Mouse (Mus musculus): ENCODE measurements around the gene Rimkla. TPM values are rescaled to one million over a fixed set of nuclear protein-coding genes. Genes with fewer than 3 reads are reported as not detected.

Rimkla gene
- polyA plus RNA-seq, 1 experiment from 2014 or later, result 29.0 TPM

DNA sequence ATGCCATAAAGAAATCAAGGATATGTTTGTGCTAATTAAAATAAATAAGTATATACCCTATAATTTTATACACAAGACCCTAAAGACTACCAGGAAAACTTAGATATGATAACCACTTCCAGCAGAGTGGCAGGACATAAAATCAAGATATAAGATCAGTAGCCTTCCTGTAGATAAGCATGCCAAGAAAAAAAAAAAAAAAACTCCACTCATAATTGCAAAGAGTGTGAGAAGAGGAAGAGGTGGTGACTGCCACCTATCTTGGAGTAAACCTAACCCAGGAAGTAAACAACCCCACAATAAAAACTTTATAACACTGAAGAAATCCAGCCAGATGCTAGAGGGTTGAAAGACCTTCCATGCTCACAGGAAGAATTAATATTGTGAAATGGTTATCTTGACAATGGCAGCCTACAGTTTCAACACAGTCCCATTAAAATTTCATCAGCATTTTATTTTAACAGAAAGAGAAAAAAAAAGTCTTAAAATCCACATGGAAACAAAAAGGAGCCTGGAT lies 34.0 kb upstream of the Rimkla start:
- H3K27me3 ChIP-seq (ENCODE audit: control insufficient read depth, insufficient read depth, low read depth, low read length), result no peaks in the 10 kb centered on the region
- no peak overlapping the region for H3K4me3 ChIP-seq (ENCODE audit: low read depth, low read length)
- H3K4me2 ChIP-seq (ENCODE audit: low read length), result no peak overlapping the region
- no peak overlapping the region for H3K9ac ChIP-seq (ENCODE audit: low read depth, low read length)
- H3K4me1 ChIP-seq (ENCODE audit: control insufficient read depth, insufficient read depth, low read length), result peaks cover 7% of the 10 kb centered on the region; the same call in 1 of the 2 replicates
- H3K36me3 ChIP-seq (ENCODE audit: control insufficient read depth, insufficient read depth, low read length), result no peaks in the 10 kb centered on the region
- no peak for ATAC-seq
- no peak overlapping the region for H3K27ac ChIP-seq (ENCODE audit: low read length)
- no peaks in the 10 kb centered on the region for H3K9me3 ChIP-seq (replicated peaks; ENCODE audit: control insufficient read depth, low read length, poor library complexity, severe bottlenecking)

- no peak for ATAC-seq
- Histone ChIP-seq H3K4me3 (ENCODE audit: low read depth, low read length) (no peak overlapping the region), H3K9ac (ENCODE audit: low read depth, low read length) (no peak overlapping the region), H3K4me2 (ENCODE audit: low read length) (peak overlapping the region; percentile 19; the same call in 1 of the 2 replicates), H3K4me1 (ENCODE audit: control insufficient read depth, insufficient read depth, low read length) (peaks cover 7% of the 10 kb centered on the region; the same call in 1 of the 2 replicates), H3K9me3 (replicated peaks; ENCODE audit: control insufficient read depth, low read length, poor library complexity, severe bottlenecking) (no peaks in the 10 kb centered on the region), H3K27me3 (ENCODE audit: control insufficient read depth, insufficient read depth, low read depth, low read length) (no peaks in the 10 kb centered on the region), H3K36me3 (ENCODE audit: control insufficient read depth, insufficient read depth, low read length) (no peaks in the 10 kb centered on the region), H3K27ac (ENCODE audit: low read length) (peak overlapping the region; percentile 88)
- 86% methylated on average over 2 of the region's 2 CpGs for WGBS
Observed at GRCm38 (mm10) chr4:119524466-119524865, 32.0 kb upstream of the Rimkla start.

- Histone ChIP-seq H3K27ac (ENCODE audit: low read length) (peak overlapping the region; percentile 88), H3K4me3 (ENCODE audit: low read depth, low read length) (no peak overlapping the region), H3K9ac (ENCODE audit: low read depth, low read length) (no peak overlapping the region), H3K9me3 (replicated peaks; ENCODE audit: control insufficient read depth, low read length, poor library complexity, severe bottlenecking) (no peaks in the 10 kb centered on the region), H3K4me1 (ENCODE audit: control insufficient read depth, insufficient read depth, low read length) (peaks cover 7% of the 10 kb centered on the region; the same call in 1 of the 2 replicates), H3K27me3 (ENCODE audit: control insufficient read depth, insufficient read depth, low read depth, low read length) (no peaks in the 10 kb centered on the region), H3K4me2 (ENCODE audit: low read length) (peak overlapping the region; percentile 29), H3K36me3 (ENCODE audit: control insufficient read depth, insufficient read depth, low read length) (no peaks in the 10 kb centered on the region)
- WGBS, result 74% methylated on average over 1 of the region's 1 CpGs
- peak; percentile 83 for ATAC-seq
Observed at GRCm38 (mm10) chr4:119524010-119524409, 31.6 kb upstream of the Rimkla start.

- Histone ChIP-seq H3K27ac (ENCODE audit: low read length) (peak overlapping the region; percentile 78), H3K9me3 (replicated peaks; ENCODE audit: control insufficient read depth, low read length, poor library complexity, severe bottlenecking) (no peaks in the 10 kb centered on the region), H3K9ac (ENCODE audit: low read depth, low read length) (no peak overlapping the region), H3K36me3 (ENCODE audit: control insufficient read depth, insufficient read depth, low read length) (no peaks in the 10 kb centered on the region), H3K27me3 (ENCODE audit: control insufficient read depth, insufficient read depth, low read depth, low read length) (no peaks in the 10 kb centered on the region), H3K4me1 (ENCODE audit: control insufficient read depth, insufficient read depth, low read length) (peaks cover 7% of the 10 kb centered on the region; the same call in 1 of the 2 replicates), H3K4me2 (ENCODE audit: low read length) (peak overlapping the region; percentile 29), H3K4me3 (ENCODE audit: low read depth, low read length) (no peak overlapping the region)
- 42% methylated on average over 4 of the region's 4 CpGs for WGBS
- ATAC-seq, result peak; percentile 88
Observed at GRCm38 (mm10) chr4:119523575-119523974, 31.1 kb upstream of the Rimkla start.

DNA sequence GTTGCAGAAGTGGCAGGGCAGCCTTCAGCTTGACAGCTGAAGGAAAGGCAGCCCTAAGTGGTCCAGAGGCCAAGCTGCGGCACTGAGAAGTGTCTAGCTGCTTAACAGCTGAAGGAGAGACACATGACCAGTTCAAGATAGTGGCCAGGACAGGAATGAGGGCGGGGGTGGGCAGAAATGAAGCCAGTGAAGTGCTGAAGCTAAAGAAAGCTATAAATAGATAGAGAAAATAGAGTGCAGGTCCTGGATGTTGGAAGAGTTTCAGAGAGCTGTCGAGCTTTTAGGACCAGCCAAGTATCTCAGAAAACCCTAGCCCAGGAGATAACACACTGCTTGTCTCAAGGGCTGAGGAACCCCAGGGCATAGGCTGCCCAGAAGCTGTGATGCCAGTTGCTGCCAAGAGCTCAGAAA lies 20.3 kb upstream of the Rimkla start:
- ATAC-seq, result no peak
- H3K9ac ChIP-seq (ENCODE audit: low read depth, low read length), result no peak overlapping the region
- no peak overlapping the region for H3K4me3 ChIP-seq (ENCODE audit: low read depth, low read length)
- H3K4me1 ChIP-seq (ENCODE audit: control insufficient read depth, insufficient read depth, low read length), result no peaks in the 10 kb centered on the region
- 63% methylated on average over 3 of the region's 3 CpGs for WGBS
- H3K27me3 ChIP-seq (ENCODE audit: control insufficient read depth, insufficient read depth, low read depth, low read length), result no peaks in the 10 kb centered on the region
- no peak overlapping the region for H3K4me2 ChIP-seq (ENCODE audit: low read length)
- no peaks in the 10 kb centered on the region for H3K36me3 ChIP-seq (ENCODE audit: control insufficient read depth, insufficient read depth, low read length)
- H3K9me3 ChIP-seq (replicated peaks; ENCODE audit: control insufficient read depth, low read length, poor library complexity, severe bottlenecking), result no peaks in the 10 kb centered on the region
- H3K27ac ChIP-seq (ENCODE audit: low read length), result no peak overlapping the region

- no peak for ATAC-seq
- no peak overlapping the region for H3K4me3 ChIP-seq (ENCODE audit: low read depth, low read length)
- H3K36me3 ChIP-seq (ENCODE audit: control insufficient read depth, insufficient read depth, low read length), result no peaks in the 10 kb centered on the region
- H3K4me2 ChIP-seq (ENCODE audit: low read length), result no peak overlapping the region
- no peak overlapping the region for H3K9ac ChIP-seq (ENCODE audit: low read depth, low read length)
- no peak overlapping the region for H3K27ac ChIP-seq (ENCODE audit: low read length)
- H3K9me3 ChIP-seq (replicated peaks; ENCODE audit: control insufficient read depth, low read length, poor library complexity, severe bottlenecking), result no peaks in the 10 kb centered on the region
- WGBS, result 65% methylated on average over 2 of the region's 2 CpGs
- no peaks in the 10 kb centered on the region for H3K27me3 ChIP-seq (ENCODE audit: control insufficient read depth, insufficient read depth, low read depth, low read length)
- no peaks in the 10 kb centered on the region for H3K4me1 ChIP-seq (ENCODE audit: control insufficient read depth, insufficient read depth, low read length)
Observed at GRCm38 (mm10) chr4:119511591-119511990, 19.2 kb upstream of the Rimkla start.

DNA sequence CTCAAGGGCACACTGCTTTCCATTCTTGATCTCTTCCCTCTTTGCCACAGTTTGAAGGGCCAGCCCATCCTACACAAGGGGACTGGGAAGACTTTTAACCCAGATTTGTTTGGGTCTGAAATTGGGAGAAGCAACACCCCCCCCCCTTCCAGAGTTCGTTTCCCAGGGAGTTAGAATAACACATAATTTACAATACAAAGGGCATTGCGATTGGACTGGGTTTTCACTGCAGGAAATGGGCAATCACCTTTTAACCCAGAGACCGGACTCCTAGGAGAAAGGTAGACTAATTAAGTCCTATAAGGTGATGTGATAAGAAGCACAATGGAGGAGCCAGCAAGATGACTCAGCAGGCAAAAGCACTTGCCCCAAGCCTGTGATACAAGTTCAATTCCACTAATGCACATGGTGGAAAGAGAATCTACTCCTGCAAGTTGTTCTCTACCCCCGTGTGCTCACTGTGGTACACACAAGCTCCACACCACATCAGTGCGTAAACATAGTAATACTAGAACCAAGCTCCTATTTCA lies 6.0 kb upstream of the Rimkla start:
- no peak overlapping the region for H3K4me2 ChIP-seq (ENCODE audit: low read length)
- WGBS, result 73% methylated on average over 5 of the region's 5 CpGs
- no peaks in the 10 kb centered on the region for H3K9me3 ChIP-seq (replicated peaks; ENCODE audit: control insufficient read depth, low read length, poor library complexity, severe bottlenecking)
- H3K27me3 ChIP-seq (ENCODE audit: control insufficient read depth, insufficient read depth, low read depth, low read length), result no peaks in the 10 kb centered on the region; the same call in 1 of the 2 replicates
- no peaks in the 10 kb centered on the region for H3K36me3 ChIP-seq (ENCODE audit: control insufficient read depth, insufficient read depth, low read length)
- no peak overlapping the region for H3K9ac ChIP-seq (ENCODE audit: low read depth, low read length)
- no peaks in the 10 kb centered on the region for H3K4me1 ChIP-seq (ENCODE audit: control insufficient read depth, insufficient read depth, low read length)
- no peak overlapping the region for H3K4me3 ChIP-seq (ENCODE audit: low read depth, low read length)
- no peak for ATAC-seq
- no peak overlapping the region for H3K27ac ChIP-seq (ENCODE audit: low read length)

DNA sequence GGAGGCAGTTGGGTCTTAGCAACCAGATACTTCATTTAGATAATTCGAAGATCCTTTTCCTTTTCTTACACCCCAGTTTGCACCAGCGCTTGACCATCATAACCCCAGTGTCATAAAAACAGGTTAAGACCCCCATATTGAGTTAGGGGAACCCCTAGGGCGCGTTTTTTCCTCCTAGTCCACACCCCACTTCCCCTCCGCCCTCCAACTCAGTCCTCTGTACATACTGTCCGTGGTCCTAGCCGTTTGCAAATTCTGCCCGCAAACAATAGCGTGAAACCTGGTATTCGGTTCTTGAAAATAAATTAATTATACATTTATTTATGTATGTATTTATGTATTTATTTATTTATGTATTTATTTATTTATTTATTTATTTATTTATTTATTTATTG lies 502 bp upstream of the Rimkla start:
- H3K4me2 ChIP-seq (ENCODE audit: low read length), result peak overlapping the region; percentile 69
- H3K36me3 ChIP-seq (ENCODE audit: control insufficient read depth, insufficient read depth, low read length), result no peaks in the 10 kb centered on the region
- WGBS, result 36% methylated on average over 10 of the region's 10 CpGs

GRCm38 (mm10) chr4:119490806-119491205 lies 1.6 kb downstream of the Rimkla start:
- H3K27ac ChIP-seq (ENCODE audit: low read length), result no peak overlapping the region
- H3K4me1 ChIP-seq (ENCODE audit: control insufficient read depth, insufficient read depth, low read length), result peaks cover 12% of the 10 kb centered on the region
- no peak overlapping the region; the same call in 1 of the 2 replicates for H3K4me3 ChIP-seq (ENCODE audit: low read depth, low read length)
- H3K9me3 ChIP-seq (replicated peaks; ENCODE audit: control insufficient read depth, low read length, poor library complexity, severe bottlenecking), result no peaks in the 10 kb centered on the region; the same call in 1 of the 2 replicates
- H3K9ac ChIP-seq (ENCODE audit: low read depth, low read length), result no peak overlapping the region
- no peak for ATAC-seq
- H3K27me3 ChIP-seq (ENCODE audit: control insufficient read depth, insufficient read depth, low read depth, low read length), result no peaks in the 10 kb centered on the region; the same call in 1 of the 2 replicates
- peak overlapping the region; percentile 0; the same call in 1 of the 2 replicates for H3K4me2 ChIP-seq (ENCODE audit: low read length)
- WGBS, result 80% methylated on average over 3 of the region's 3 CpGs
- no peaks in the 10 kb centered on the region for H3K36me3 ChIP-seq (ENCODE audit: control insufficient read depth, insufficient read depth, low read length)

More for the DNA sequence above, 502 bp upstream of the Rimkla start:
- peak overlapping the region; percentile 69 for H3K9ac ChIP-seq (ENCODE audit: low read depth, low read length)
- H3K4me1 ChIP-seq (ENCODE audit: control insufficient read depth, insufficient read depth, low read length), result peaks cover 12% of the 10 kb centered on the region
- no peaks in the 10 kb centered on the region; the same call in 1 of the 2 replicates for H3K9me3 ChIP-seq (replicated peaks; ENCODE audit: control insufficient read depth, low read length, poor library complexity, severe bottlenecking)
- H3K4me3 ChIP-seq (ENCODE audit: low read depth, low read length), result peak overlapping the region; percentile 60
- H3K27ac ChIP-seq (ENCODE audit: low read length), result peak overlapping the region; percentile 83
- H3K27me3 ChIP-seq (ENCODE audit: control insufficient read depth, insufficient read depth, low read depth, low read length), result no peaks in the 10 kb centered on the region; the same call in 1 of the 2 replicates
- ATAC-seq, result peak; percentile 66
